Mouse (Mus musculus) myocyte (in vitro differentiated cells): Measurements from ENCODE around the gene Plpp1. TPM values are rescaled to one million over a fixed set of nuclear protein-coding genes. Genes with fewer than 3 reads are reported as not detected.

Source experiments
- H3K27me3 ChIP-seq: one replicate; pipeline ENCODE4 v1.6.1; 2011; ENCODE audit not compliant: control insufficient read depth, insufficient read depth, insufficient read length
- H3K36me3 ChIP-seq: one replicate; pipeline ENCODE4 v1.6.1; 2011; ENCODE audit not compliant: control insufficient read depth, insufficient read depth
- H3K4me2 ChIP-seq: one replicate; pipeline ENCODE4 v1.6.1; 2011; ENCODE audit warnings: low read depth, control low read depth
- H3K4me3 ChIP-seq: one replicate; pipeline ENCODE4 v1.5.1; 2011; ENCODE audit warnings: mild to moderate bottlenecking, control low read depth, moderate library complexity
- H3K79me2 ChIP-seq: one replicate; pipeline ENCODE4 v1.6.1; 2011; ENCODE audit not compliant: control insufficient read depth, insufficient read depth
- H3ac ChIP-seq: one replicate; pipeline ENCODE4 v1.6.1; 2011; ENCODE audit not compliant: control insufficient read depth, insufficient read length
- CEBPB ChIP-seq: IDR thresholded peaks from 2 replicates; pipeline ENCODE4 v1.6.1; 2011; ENCODE audit warnings: mild to moderate bottlenecking, moderate library complexity; ENCODE audit not compliant: poor library complexity, insufficient read depth, severe bottlenecking
- E2F4 ChIP-seq: IDR thresholded peaks from one replicate; pipeline ENCODE4 v1.6.1; 2011; ENCODE audit warnings: mild to moderate bottlenecking, control low read depth, moderate library complexity; ENCODE audit not compliant: insufficient read depth
- MAX ChIP-seq: IDR thresholded peaks from one replicate; pipeline ENCODE4 v1.6.1; 2011; ENCODE audit warnings: low read depth, mild to moderate bottlenecking, control low read depth
- MYOD1 ChIP-seq, 3 experiments: IDR thresholded peaks; one replicate each; pipeline ENCODE4 v1.6.1; 2011; ENCODE audit warnings: control low read depth in 2 of 3, low read depth in 2 of 3, mild to moderate bottlenecking in 2 of 3, moderate library complexity in 1 of 3; ENCODE audit not compliant: insufficient read length in 2 of 3, control insufficient read depth in 1 of 3
- MYOG ChIP-seq, 3 experiments: IDR thresholded peaks; one replicate each; pipeline ENCODE4 v1.6.1; 2011; ENCODE audit warnings: control low read depth in 2 of 3, low read depth in 2 of 3, mild to moderate bottlenecking in 2 of 3; ENCODE audit not compliant: insufficient read length in 2 of 3, control insufficient read depth in 1 of 3, insufficient read depth in 1 of 3
- POLR2A ChIP-seq: IDR thresholded peaks from one replicate; pipeline ENCODE4 v1.6.1; 2011; ENCODE audit warnings: low read depth, mild to moderate bottlenecking, control low read depth, moderate library complexity; ENCODE audit not compliant: insufficient read length
- POLR2AphosphoS2 ChIP-seq: IDR thresholded peaks from one replicate; pipeline ENCODE4 v1.6.1; 2011; ENCODE audit warnings: low read depth, control low read depth; ENCODE audit not compliant: insufficient read length
- REST ChIP-seq: IDR thresholded peaks from one replicate; pipeline ENCODE4 v1.6.1; 2011; ENCODE audit warnings: mild to moderate bottlenecking, control low read depth, moderate library complexity; ENCODE audit not compliant: insufficient read depth, insufficient read length
- SRF ChIP-seq: IDR thresholded peaks from one replicate; pipeline ENCODE4 v1.6.1; 2011; ENCODE audit warnings: low read depth; ENCODE audit not compliant: control insufficient read depth, insufficient read length
- TCF12 ChIP-seq: IDR thresholded peaks from one replicate; pipeline ENCODE4 v1.6.1; 2011; ENCODE audit warnings: mild to moderate bottlenecking, control low read depth; ENCODE audit not compliant: poor library complexity, insufficient read depth, severe bottlenecking
- TCF3 ChIP-seq: IDR thresholded peaks from one replicate; pipeline ENCODE4 v1.6.1; 2011; ENCODE audit warnings: low read depth, control low read depth; ENCODE audit not compliant: insufficient read length
- USF1 ChIP-seq: IDR thresholded peaks from one replicate; pipeline ENCODE4 v1.6.1; 2011; ENCODE audit warnings: low read depth, mild to moderate bottlenecking, control low read depth, moderate library complexity
- polyA plus RNA-seq: library from polyadenylated mRNA; unstranded; fragments of >200 nt; fragmentation: generic; extraction: Trizol; gene quantifications from one replicate; pipeline ENCODE4 v1.2.1, GENCODE M21; 2012; ENCODE audit warnings: missing spikeins

Gene Plpp1
- polyA plus RNA-seq, 1 experiment: 133 TPM

DNA sequence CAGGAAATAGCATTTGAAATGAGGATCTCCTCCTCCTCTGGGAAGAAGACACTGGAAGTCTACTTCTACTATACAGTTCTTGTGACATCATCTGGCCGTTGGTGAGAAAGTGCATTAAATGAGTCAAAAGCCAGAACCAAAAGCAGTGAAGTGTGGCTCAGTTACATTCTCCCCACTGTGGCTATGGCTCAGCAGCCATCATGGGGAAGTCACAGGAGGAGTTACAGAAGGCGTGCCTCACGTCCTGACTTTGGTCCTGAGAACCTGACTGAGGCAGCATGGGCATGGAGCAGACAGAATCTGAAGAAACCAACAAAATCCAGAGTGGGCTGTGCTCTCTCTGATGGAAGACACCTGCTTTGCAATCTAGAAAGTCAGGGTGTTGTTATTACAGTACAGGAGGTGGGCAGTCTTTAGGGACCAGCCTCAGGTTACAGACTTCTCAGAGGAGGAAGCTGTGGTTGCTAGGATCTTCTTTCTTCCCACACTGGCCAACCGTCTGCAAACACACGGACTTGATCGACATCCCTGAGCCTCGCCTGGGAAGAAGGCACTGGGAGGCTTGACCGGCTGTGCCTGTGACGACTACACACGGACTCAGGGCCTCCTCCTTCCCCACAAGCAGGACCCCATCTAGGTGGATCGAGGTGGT is 69.6 kb downstream of the Plpp1 start:
- TF ChIP-seq E2F4 (no peak), MYOG (IDR thresholded peaks at IDR 0.05; ENCODE audit: control insufficient read depth in 1 of 3, insufficient read depth in 1 of 3, insufficient read length in 2 of 3, low read depth in 2 of 3) (no peak), POLR2AphosphoS2 (peak; percentile 0), SRF (no peak), MYOD1 (IDR thresholded peaks at IDR 0.05; ENCODE audit: control insufficient read depth in 1 of 3, insufficient read length in 2 of 3, low read depth in 2 of 3) (no peak)
- no peaks in the 10 kb centered on the region for H3K79me2 ChIP-seq

DNA sequence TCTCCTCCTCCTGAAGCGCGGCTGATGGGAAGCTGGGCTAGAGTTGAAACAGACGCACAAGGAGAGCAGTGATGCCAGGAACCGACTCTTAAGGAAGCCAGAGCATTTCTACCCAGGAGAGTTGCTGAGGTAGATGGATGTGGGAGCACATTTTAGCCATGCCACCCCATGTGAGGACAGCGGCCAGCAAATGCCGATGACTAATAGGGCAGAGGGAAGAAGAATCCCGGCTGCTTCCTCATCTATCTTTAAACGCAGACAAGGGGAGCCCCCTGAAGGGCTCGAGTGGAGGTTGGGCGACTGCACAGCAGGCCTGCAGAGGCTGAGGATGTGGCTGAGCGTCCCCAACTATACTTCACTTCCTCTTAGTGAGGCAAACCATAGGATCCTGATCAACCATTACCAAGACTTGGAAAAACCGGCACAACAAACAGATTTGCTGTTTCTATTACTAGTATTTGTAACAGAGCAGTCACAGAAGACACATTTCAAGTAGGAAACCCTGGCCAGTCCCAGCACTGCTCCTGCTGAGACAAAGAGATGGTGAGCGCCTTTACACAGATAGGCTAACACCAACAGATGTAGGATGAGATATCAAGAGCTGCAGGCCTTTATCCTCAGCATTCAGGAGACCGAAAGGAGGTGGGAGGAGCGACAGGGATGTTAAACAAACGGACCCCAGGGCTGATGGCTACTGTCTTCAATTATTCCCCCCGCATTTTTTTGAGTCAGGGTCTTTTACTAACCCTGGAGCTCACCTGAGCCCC is 71.1 kb downstream of the Plpp1 start:
- no peak overlapping the region for H3K4me2 ChIP-seq
- H3K36me3 ChIP-seq: peaks cover 63% of the 10 kb centered on the region
- H3K79me2 ChIP-seq: no peaks in the 10 kb centered on the region
- H3ac ChIP-seq: no peak overlapping the region
- H3K4me3 ChIP-seq: no peak overlapping the region
- TF ChIP-seq TCF12 (no peak), CEBPB (no peak), MAX (no peak), POLR2A (no peak), SRF (no peak), E2F4 (no peak), MYOG (IDR thresholded peaks at IDR 0.05; ENCODE audit: control insufficient read depth in 1 of 3, insufficient read depth in 1 of 3, insufficient read length in 2 of 3, low read depth in 2 of 3) (no peak), POLR2AphosphoS2 (no peak), TCF3 (no peak), REST (no peak), MYOD1 (IDR thresholded peaks at IDR 0.05; ENCODE audit: control insufficient read depth in 1 of 3, insufficient read length in 2 of 3, low read depth in 2 of 3) (no peak), USF1 (no peak)
- H3K27me3 ChIP-seq: no peaks in the 10 kb centered on the region

More for the DNA sequence above, 69.6 kb downstream of the Plpp1 start:
- Histone ChIP-seq H3K4me2 (no peak overlapping the region), H3K27me3 (no peaks in the 10 kb centered on the region), H3K36me3 (peaks cover 68% of the 10 kb centered on the region), H3K4me3 (no peak overlapping the region), H3ac (no peak overlapping the region)

GRCm38 (mm10) chr13:112887234-112887633 is 86.6 kb downstream of the Plpp1 start:
- TF ChIP-seq SRF: no peak
- no peak for TF ChIP-seq MYOD1 (IDR thresholded peaks at IDR 0.05; ENCODE audit: control insufficient read depth in 1 of 3, insufficient read length in 2 of 3, low read depth in 2 of 3)
- TF ChIP-seq TCF12: no peak
- no peak for TF ChIP-seq MAX
- no peak for TF ChIP-seq USF1
- no peak for TF ChIP-seq REST
- Histone ChIP-seq H3ac (no peak overlapping the region), H3K27me3 (no peaks in the 10 kb centered on the region), H3K4me2 (no peak overlapping the region), H3K79me2 (no peaks in the 10 kb centered on the region), H3K36me3 (peaks cover 66% of the 10 kb centered on the region), H3K4me3 (no peak overlapping the region)

DNA sequence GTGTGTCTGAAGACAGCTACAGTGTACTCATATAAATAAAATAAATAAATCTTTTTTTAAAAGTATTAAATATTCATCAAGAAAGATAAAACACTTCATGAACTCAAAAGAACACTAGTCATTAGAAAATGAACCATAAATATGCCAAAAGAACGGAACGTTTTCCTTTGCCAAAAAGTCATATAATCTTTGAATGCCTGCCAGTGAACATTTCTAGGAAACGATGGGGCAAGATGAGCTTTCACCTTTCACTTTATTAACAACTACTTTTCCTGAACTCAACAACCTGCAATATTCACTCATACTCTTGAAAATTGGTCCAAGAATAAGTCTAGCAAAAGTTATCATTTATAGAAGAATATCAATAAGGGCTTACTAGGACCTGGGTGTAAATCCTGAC is 101.6 kb downstream of the Plpp1 start:
- H3K36me3 ChIP-seq: peaks cover 58% of the 10 kb centered on the region
- no peak overlapping the region for H3K4me2 ChIP-seq
- H3ac ChIP-seq: no peak overlapping the region
- H3K79me2 ChIP-seq: no peaks in the 10 kb centered on the region
- no peak for TF ChIP-seq SRF
- H3K27me3 ChIP-seq: no peaks in the 10 kb centered on the region
- H3K4me3 ChIP-seq: no peak overlapping the region

DNA sequence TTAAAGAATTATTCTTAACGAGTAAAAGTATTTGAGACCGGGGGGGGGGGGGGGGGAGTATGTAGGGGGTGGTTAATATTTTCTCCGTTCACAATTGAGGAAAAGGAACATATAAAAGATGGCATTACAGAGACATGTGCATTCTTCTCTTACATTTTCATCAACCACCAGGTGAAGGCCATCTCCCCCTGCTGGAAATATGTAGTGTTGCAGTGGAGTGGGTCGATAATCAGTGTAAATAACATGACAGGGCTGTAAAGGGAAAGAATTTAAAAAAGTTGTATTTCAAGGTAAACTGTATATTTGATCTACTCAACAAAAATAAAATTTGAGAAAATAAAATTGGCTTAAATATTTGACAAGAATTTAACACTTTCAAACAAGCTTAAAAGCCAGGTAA is 109.1 kb downstream of the Plpp1 start:
- H3K27me3 ChIP-seq: no peaks in the 10 kb centered on the region
- H3K4me2 ChIP-seq: no peak overlapping the region
- TF ChIP-seq MAX: no peak
- no peak for TF ChIP-seq TCF12
- TF ChIP-seq SRF: no peak
- no peak for TF ChIP-seq POLR2AphosphoS2
- no peak for TF ChIP-seq POLR2A
- peaks cover 73% of the 10 kb centered on the region for H3K36me3 ChIP-seq
- no peak overlapping the region for H3K4me3 ChIP-seq
- no peaks in the 10 kb centered on the region for H3K79me2 ChIP-seq
- H3ac ChIP-seq: no peak overlapping the region
